Mouse (Mus musculus) thymus, adult 2 months (tissue): ENCODE measurements around the gene Lrp1.

Experiments used
- CTCF ChIP-seq: fragments of 200-500 bp; IDR thresholded peaks from 2 replicates; pipeline ENCODE4 v1.5.1; 2012; ENCODE audit warnings: mild to moderate bottlenecking, control low read depth, low read length, moderate library complexity, borderline replicate concordance; ENCODE audit not compliant: control insufficient read depth, poor library complexity, insufficient read depth; ENCODE audit errors: extremely low read depth
- POLR2A ChIP-seq: fragments of 200-500 bp; IDR thresholded peaks from 2 replicates; pipeline ENCODE4 v1.6.1; 2012; ENCODE audit warnings: mild to moderate bottlenecking, low read length, control low read depth, moderate library complexity; ENCODE audit not compliant: control insufficient read depth, poor library complexity, insufficient read depth; ENCODE audit errors: extremely low read depth

- TF ChIP-seq CTCF, result no peak
- TF ChIP-seq POLR2A, result no peak
Measured at GRCm38 (mm10) chr10:127490160-127491127, 130.5 kb downstream of the Lrp1 start.
